Mouse (Mus musculus): ENCODE measurements at regions not wholly inside any gene's neighbourhood (a gene's known extent, or its start where the extent isn't known, plus 50 kb on each side); places are given as distances from the start of the nearest gene placed in this dataset.

- DNase-seq (ENCODE audit: low read depth, low spot score), result no peak
Measured at GRCm38 (mm10) chr5:12222622-12223021, 160.6 kb upstream of the Sema3d start.

- DNase-seq (ENCODE audit: low read depth, low spot score), result no peak
Measured at GRCm38 (mm10) chr5:12233377-12234096, 149.6 kb upstream of the Sema3d start.

GRCm38 (mm10) chr5:12243179-12243805 lies 139.9 kb upstream of the Sema3d start:
- DNase-seq (ENCODE audit: low read depth, low spot score), result no peak

- peak; percentile 13 for DNase-seq (ENCODE audit: low read depth, low spot score)
Measured at GRCm38 (mm10) chr5:12293685-12294084, 89.5 kb upstream of the Sema3d start.

GRCm38 (mm10) chr5:12297331-12297730 lies 85.9 kb upstream of the Sema3d start:
- DNase-seq (ENCODE audit: low read depth, low spot score), result no peak

- DNase-seq (ENCODE audit: low read depth, low spot score), result no peak
Measured at GRCm38 (mm10) chr5:12301833-12302808, 81.1 kb upstream of the Sema3d start.

GRCm38 (mm10) chr5:12309408-12309807 lies 73.8 kb upstream of the Sema3d start:
- DNase-seq (ENCODE audit: low read depth, low spot score), result no peak

GRCm38 (mm10) chr5:12332648-12333305 lies 50.4 kb upstream of the Sema3d start:
- DNase-seq (ENCODE audit: low read depth, low spot score), result no peak

Measured in forelimb bud, embryonic 11.5 days (tissue).